Mouse (Mus musculus): Measurements from ENCODE around the gene Ctu2. TPM values are rescaled to one million over a fixed set of nuclear protein-coding genes. Genes with fewer than 3 reads are reported as not detected.

Ctu2 gene
- total and polyA plus RNA-seq, 2 experiments from 2014 or later: 52.6 to 99.5 TPM

DNA sequence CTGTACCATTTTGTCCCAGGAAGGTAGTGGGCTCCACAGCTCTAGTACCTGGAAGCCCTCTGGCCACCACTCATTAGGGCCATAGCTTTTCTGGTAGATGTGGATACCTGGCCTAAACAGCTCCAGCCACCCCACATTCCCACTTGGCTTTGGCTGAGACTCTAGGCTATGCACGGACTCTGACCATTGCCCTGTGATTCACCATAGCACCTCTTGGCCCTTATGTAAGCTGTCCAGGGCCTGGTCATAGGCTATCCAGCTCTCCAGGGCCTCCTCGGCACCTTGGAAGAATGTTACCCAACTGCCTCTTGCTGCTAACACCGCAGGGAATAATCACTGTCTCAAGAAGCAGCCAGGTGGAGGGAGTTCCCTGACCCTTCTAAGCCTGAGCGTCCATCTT lies 53.2 kb downstream of the Ctu2 start:
- 89% methylated on average over 4 of the region's 4 CpGs for WGBS
- ATAC-seq (ENCODE audit: low FRiP score) (no peak), DNase-seq (ENCODE audit: low spot score) (no peak)

DNA sequence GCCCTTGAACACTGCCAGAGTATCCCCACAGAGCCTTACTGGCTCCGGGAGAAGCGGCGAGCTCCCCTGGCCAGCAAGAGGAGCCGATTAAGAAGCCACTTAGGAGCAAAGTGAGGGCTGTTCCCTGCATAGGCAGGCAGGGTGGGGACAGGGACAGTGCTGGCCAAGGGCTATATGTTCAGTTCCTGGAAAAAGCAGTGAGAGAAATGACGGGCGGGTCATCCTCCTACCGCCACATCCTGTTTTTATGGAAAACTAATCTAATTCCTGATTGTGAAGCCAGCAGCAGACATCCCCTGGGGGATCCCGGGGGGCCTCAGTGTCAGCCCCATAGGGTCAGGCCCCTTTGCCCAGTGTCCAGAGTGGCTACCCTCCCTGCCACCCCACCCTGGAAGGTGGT lies 55.4 kb downstream of the Ctu2 start:
- no peak for DNase-seq (ENCODE audit: low spot score)
- Histone ChIP-seq H3K4me3 (ENCODE audit: low read depth, low read length) (no peak overlapping the region), H3K9me3 (ENCODE audit: low read length) (no peaks in the 10 kb centered on the region), H3K27ac (ENCODE audit: low read depth, low read length) (no peak overlapping the region), H3K4me2 (ENCODE audit: low read depth, low read length, poor library complexity, severe bottlenecking) (no peak overlapping the region), H3K4me1 (ENCODE audit: insufficient read depth, low read length) (no peaks in the 10 kb centered on the region), H3K9ac (replicated peaks; ENCODE audit: low read length, poor library complexity, severe bottlenecking) (no peak overlapping the region), H3K36me3 (ENCODE audit: insufficient read depth, low read length) (no peaks in the 10 kb centered on the region), H3K27me3 (ENCODE audit: insufficient read depth, low read length) (no peaks in the 10 kb centered on the region)
- no peak for TF ChIP-seq CTCF (IDR thresholded peaks at IDR 0.05)
- 83% methylated on average over 8 of the region's 8 CpGs for WGBS
- ATAC-seq (ENCODE audit: low FRiP score): no peak

More for the DNA sequence above, 53.2 kb downstream of the Ctu2 start:
- H3K4me2 ChIP-seq (ENCODE audit: low read depth, low read length, poor library complexity, severe bottlenecking): no peak overlapping the region
- no peaks in the 10 kb centered on the region for H3K36me3 ChIP-seq (ENCODE audit: insufficient read depth, low read length)
- no peak for TF ChIP-seq CTCF (IDR thresholded peaks at IDR 0.05)
- no peak overlapping the region for H3K27ac ChIP-seq (ENCODE audit: low read depth, low read length)
- no peaks in the 10 kb centered on the region for H3K9me3 ChIP-seq (ENCODE audit: low read length)
- no peaks in the 10 kb centered on the region for H3K27me3 ChIP-seq (ENCODE audit: insufficient read depth, low read length)
- H3K4me3 ChIP-seq (ENCODE audit: low read depth, low read length): no peak overlapping the region
- no peaks in the 10 kb centered on the region for H3K4me1 ChIP-seq (ENCODE audit: insufficient read depth, low read length)
- no peak overlapping the region for H3K9ac ChIP-seq (replicated peaks; ENCODE audit: low read length, poor library complexity, severe bottlenecking)

Small RNAs within 50 kb of the gene (microRNA-seq; reads per million reads assigned to microRNA genes)
- not detected for gene Gm24366 (ENCODE audit: borderline number of aligned reads)

Other genes with a start within 250 kb of the Ctu2 start
- gene Zfpm1, start 194.0 kb upstream of the Ctu2 start, total RNA-seq (2014; rRNA removed): 19.6 and 28.6 TPM in 2 replicates
- 1.2 TPM in 2 replicates for gene Zfpm1, start 194.0 kb upstream of the Ctu2 start, polyA plus RNA-seq (2015; fragmentation: Nextera tagmentation; extraction: Ambion mirVana)
- gene Trhr2, start 115.4 kb upstream of the Ctu2 start, total RNA-seq (2014; rRNA removed): 0.93 and 3.5 TPM in 2 replicates
- gene Trhr2, start 115.4 kb upstream of the Ctu2 start, polyA plus RNA-seq (2015; fragmentation: Nextera tagmentation; extraction: Ambion mirVana): 0.15 and 0.37 TPM in 2 replicates
- gene Zc3h18, start 99.5 kb upstream of the Ctu2 start, total RNA-seq (2014; rRNA removed): 29.4 and 41.3 TPM in 2 replicates
- 23.4 and 25.0 TPM in 2 replicates for gene Zc3h18, start 99.5 kb upstream of the Ctu2 start, polyA plus RNA-seq (2015; fragmentation: Nextera tagmentation; extraction: Ambion mirVana)
- not detected in 2 replicates for gene Il17c, start 54.1 kb upstream of the Ctu2 start, total RNA-seq (2014; rRNA removed)
- gene Il17c, start 54.1 kb upstream of the Ctu2 start, polyA plus RNA-seq (2015; fragmentation: Nextera tagmentation; extraction: Ambion mirVana): 0.37 TPM in 1 of 2 replicates, not detected in the other
- gene Cyba, start 43.2 kb upstream of the Ctu2 start, total RNA-seq (2014; rRNA removed): 23.1 and 27.7 TPM in 2 replicates
- 35.6 and 40.4 TPM in 2 replicates for gene Cyba, start 43.2 kb upstream of the Ctu2 start, polyA plus RNA-seq (2015; fragmentation: Nextera tagmentation; extraction: Ambion mirVana)
- 57.1 and 94.5 TPM in 2 replicates for gene Mvd, start 32.7 kb upstream of the Ctu2 start, total RNA-seq (2014; rRNA removed)
- gene Mvd, start 32.7 kb upstream of the Ctu2 start, polyA plus RNA-seq (2015; fragmentation: Nextera tagmentation; extraction: Ambion mirVana): 62.1 and 66.8 TPM in 2 replicates
- not detected in 2 replicates for gene Snai3, start 15.4 kb upstream of the Ctu2 start, total RNA-seq (2014; rRNA removed)
- not detected in 2 replicates for gene Snai3, start 15.4 kb upstream of the Ctu2 start, polyA plus RNA-seq (2015; fragmentation: Nextera tagmentation; extraction: Ambion mirVana)
- gene Rnf166, start 79 bp upstream of the Ctu2 start, total RNA-seq (2014; rRNA removed): 26.4 and 40.8 TPM in 2 replicates
- gene Rnf166, start 79 bp upstream of the Ctu2 start, polyA plus RNA-seq (2015; fragmentation: Nextera tagmentation; extraction: Ambion mirVana): 25.1 and 26.5 TPM in 2 replicates
- 10.8 and 14.2 TPM in 2 replicates for gene Piezo1, start 75.2 kb downstream of the Ctu2 start, total RNA-seq (2014; rRNA removed)
- gene Piezo1, start 75.2 kb downstream of the Ctu2 start, polyA plus RNA-seq (2015; fragmentation: Nextera tagmentation; extraction: Ambion mirVana): 1.3 and 1.8 TPM in 2 replicates
- 9.2 and 15.6 TPM in 2 replicates for gene Cdt1, start 91.9 kb downstream of the Ctu2 start, total RNA-seq (2014; rRNA removed)
- gene Cdt1, start 91.9 kb downstream of the Ctu2 start, polyA plus RNA-seq (2015; fragmentation: Nextera tagmentation; extraction: Ambion mirVana): 6.4 TPM in 2 replicates
- gene Aprt, start 100.8 kb downstream of the Ctu2 start, total RNA-seq (2014; rRNA removed): 83.9 and 97.2 TPM in 2 replicates
- gene Aprt, start 100.8 kb downstream of the Ctu2 start, polyA plus RNA-seq (2015; fragmentation: Nextera tagmentation; extraction: Ambion mirVana): 157 and 170 TPM in 2 replicates
- gene Galns, start 135.3 kb downstream of the Ctu2 start, total RNA-seq (2014; rRNA removed): 12.1 and 14.6 TPM in 2 replicates
- gene Galns, start 135.3 kb downstream of the Ctu2 start, polyA plus RNA-seq (2015; fragmentation: Nextera tagmentation; extraction: Ambion mirVana): 10.9 and 12.7 TPM in 2 replicates
- 14.1 and 23.2 TPM in 2 replicates for gene Trappc2l, start 135.5 kb downstream of the Ctu2 start, total RNA-seq (2014; rRNA removed)
- 135 and 138 TPM in 2 replicates for gene Trappc2l, start 135.5 kb downstream of the Ctu2 start, polyA plus RNA-seq (2015; fragmentation: Nextera tagmentation; extraction: Ambion mirVana)
- gene Pabpn1l, start 146.6 kb downstream of the Ctu2 start, total RNA-seq (2014; rRNA removed): not detected in 2 replicates
- gene Pabpn1l, start 146.6 kb downstream of the Ctu2 start, polyA plus RNA-seq (2015; fragmentation: Nextera tagmentation; extraction: Ambion mirVana): not detected in 2 replicates
- 11.1 and 11.8 TPM in 2 replicates for gene Cbfa2t3, start 223.0 kb downstream of the Ctu2 start, total RNA-seq (2014; rRNA removed)
- gene Cbfa2t3, start 223.0 kb downstream of the Ctu2 start, polyA plus RNA-seq (2015; fragmentation: Nextera tagmentation; extraction: Ambion mirVana): 13.3 and 15.9 TPM in 2 replicates